Mouse (Mus musculus) thymus, postnatal 25 days (tissue): ENCODE results near the gene Vps4a.
"Not testable (repeated sequence)": the region's sequence is repeated elsewhere in the genome, so short reads cannot be mapped to it uniquely, and the experiment has no call there.

Experiments
- DNase-seq: peaks from one replicate; pipeline ENCODE4 v3.0.0; 2022

Gene Vps4a

DNA sequence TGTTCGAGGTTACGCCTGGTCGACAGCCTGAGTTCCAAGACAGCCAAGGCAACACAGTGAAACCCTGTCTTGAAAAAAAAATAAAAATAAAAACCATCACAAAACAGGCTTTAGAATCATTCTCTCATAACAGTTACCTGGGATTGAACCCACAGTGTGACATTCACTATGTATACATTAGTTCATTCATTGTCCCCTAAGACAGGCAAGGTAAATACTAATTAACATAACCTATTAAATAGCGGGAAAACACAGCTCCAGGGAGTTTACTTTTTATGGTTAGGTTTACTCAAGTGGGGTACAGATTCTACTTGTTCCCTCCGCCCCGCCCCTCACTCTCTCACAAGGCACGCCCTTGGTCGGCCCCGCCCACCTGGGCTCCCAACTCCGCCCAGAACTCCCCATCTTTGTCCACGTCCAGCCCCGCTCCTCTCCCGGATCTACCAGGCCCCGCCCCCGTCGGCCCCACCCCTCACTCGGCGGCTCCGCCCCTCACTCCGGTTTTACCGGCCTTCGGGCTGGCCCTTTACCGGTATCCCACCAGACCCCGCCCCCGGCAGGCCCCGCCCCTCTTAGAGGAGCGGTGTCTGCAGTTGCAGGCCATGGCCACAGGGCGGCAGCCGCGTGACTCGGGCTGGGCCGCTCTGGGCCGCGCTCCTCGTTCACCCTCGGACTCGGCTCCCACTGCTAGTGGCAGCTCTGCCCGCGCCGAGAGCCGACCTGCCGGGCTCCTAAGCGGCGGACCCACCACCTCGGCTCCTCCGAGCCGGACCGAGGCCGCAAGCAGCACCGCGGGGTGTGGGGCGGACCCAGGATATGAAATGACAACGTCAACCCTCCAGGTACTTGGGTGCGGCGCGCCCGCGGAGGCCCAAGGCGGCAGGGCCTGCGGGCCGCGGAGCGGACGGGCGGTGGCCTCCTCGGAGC is at the start of gene Vps4a:
TSS of gene Vps4a (plus strand) at position 573 of the 927 bp plus-strand sequence.
- peak; percentile 98 for DNase-seq

DNA sequence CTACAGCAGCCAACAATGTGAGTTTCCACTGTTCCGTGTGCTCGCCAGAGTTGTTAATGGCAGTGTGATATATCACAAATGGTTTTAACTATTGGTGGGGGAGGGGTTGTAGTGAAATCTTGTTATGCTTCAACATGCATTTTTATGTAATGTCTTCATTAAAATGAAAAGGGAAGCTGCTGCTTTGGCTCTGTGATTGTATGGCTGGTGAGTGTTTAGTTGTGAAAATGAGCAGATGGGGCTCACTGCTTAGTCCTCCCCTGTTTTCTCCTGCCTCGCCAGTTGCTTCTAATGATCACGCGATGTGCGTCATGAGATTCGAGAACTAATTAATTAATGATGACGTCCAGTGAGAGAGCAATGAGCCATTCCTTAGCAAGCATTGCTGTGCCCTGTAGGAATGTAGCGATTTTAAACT is 45.6 kb upstream of the Vps4a start:
- DNase-seq: no peak

GRCm38 (mm10) chr8:106985951-106986350 is 45.1 kb upstream of the Vps4a start:
- DNase-seq: no peak

DNA sequence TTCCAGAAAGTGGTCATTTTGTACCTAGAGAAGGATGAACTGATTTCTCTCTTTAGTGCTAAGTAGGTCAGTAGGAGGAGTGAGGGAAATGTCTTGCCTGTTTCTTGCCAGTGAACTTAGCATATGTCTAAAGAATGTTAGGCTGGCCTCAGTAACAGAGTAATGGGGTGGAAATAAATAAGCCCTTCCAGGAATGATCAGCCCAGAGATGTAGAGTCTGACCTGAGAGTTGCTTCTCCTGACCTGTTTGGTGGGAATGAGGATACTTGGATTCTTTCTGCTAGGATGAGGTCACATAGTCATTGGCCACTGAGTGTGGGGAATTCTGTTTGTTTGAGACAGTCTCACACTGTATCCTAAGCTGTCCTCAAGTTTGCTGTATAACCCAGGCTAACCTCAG is 43.5 kb upstream of the Vps4a start:
- DNase-seq: no peak

DNA sequence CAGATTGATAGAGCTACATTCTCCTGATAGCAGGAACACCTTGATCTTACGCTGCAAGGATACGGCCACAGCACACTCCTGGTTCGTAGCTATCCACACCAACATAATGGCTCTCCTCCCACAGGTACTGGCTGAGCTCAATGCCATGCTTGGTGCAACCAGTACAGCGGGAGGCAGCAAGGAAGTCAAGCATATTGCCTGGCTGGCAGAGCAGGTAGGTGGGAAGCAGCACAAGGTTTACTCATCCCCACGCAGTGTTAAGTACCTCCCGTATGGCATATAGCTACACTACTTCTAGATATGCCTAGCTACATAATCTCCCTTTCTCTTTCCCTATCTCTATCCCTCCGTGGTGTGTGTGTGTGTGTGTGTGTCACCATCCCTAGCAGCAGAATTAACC is 39.6 kb upstream of the Vps4a start:
- DNase-seq: no peak

GRCm38 (mm10) chr8:106996339-106996738 is 34.7 kb upstream of the Vps4a start:
- not testable (repeated sequence) for DNase-seq

GRCm38 (mm10) chr8:106997416-106997815 is 33.6 kb upstream of the Vps4a start:
- DNase-seq: no peak

DNA sequence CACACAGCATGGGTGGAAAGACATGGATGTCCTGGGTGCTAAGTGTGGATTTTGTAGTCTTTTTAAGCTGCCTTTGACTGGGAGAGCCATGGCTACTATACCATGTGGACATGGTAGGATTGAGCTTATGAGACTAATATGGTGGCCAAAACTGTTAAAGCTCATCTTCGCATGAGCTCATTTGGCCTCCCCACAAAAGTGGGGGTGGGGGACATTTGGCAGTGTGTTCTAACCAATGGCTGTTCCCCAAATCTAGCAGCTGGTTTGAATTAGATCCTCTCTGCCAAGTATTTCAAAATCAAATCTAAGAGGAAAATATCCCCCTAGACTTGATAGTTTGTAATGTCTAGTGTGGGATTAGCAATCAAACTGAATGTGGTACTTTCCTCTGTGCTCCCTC is 32.0 kb upstream of the Vps4a start:
- DNase-seq: no peak

- peak; percentile 87 for DNase-seq
Measured at GRCm38 (mm10) chr8:107002532-107002931, 28.5 kb upstream of the Vps4a start.

DNA sequence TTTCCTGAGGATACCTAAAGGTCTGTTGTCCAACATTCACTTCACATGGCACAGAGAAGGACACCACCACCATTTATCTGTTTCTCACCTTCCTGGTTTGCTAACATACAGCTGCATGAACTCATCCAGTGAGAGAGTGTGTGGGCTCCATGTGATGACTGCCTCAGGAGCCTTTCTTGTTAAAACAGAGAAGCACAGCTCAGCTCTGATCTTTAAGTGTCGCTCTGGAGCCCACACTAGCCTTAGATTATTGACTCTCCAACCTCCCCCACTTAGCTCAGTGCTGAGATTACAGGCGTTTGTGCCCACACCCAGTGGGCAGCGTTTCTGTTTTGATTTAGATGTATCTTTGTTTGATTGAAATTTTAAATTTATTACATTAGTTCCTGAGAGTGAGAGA is 23.2 kb upstream of the Vps4a start:
- no peak for DNase-seq

GRCm38 (mm10) chr8:107012666-107013065 is 18.4 kb upstream of the Vps4a start:
- no peak for DNase-seq

DNA sequence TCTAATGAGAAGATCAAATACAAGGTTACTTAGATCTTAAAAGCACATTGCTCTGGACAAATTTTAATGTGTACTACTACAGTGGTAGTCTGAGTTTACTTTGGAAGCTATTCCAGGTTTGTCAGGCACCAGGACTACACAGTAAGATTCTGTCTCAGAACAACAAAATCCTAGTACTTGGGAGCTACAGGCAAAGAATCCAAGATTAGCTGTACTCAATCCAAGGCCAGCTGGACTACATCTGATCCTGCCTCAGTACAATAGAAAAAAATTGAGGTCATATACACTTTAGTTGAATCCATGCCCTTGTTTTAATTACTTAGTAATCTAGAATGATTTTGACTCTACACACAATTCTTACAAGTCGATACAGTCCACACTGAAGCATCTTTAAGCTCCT is 16.1 kb upstream of the Vps4a start:
- no peak for DNase-seq

- DNase-seq: no peak
Measured at GRCm38 (mm10) chr8:107023479-107023878, 7.5 kb upstream of the Vps4a start.

- DNase-seq: no peak
Measured at GRCm38 (mm10) chr8:107029310-107029709, 1.7 kb upstream of the Vps4a start.

- DNase-seq: no peak
Measured at GRCm38 (mm10) chr8:107030058-107030457, 964 bp upstream of the Vps4a start.

GRCm38 (mm10) chr8:107031577-107032090 is 612 bp downstream of the Vps4a start:
- no peak for DNase-seq

- not testable (repeated sequence) for DNase-seq
Measured at GRCm38 (mm10) chr8:107033609-107034008, 2.6 kb downstream of the Vps4a start.

DNA sequence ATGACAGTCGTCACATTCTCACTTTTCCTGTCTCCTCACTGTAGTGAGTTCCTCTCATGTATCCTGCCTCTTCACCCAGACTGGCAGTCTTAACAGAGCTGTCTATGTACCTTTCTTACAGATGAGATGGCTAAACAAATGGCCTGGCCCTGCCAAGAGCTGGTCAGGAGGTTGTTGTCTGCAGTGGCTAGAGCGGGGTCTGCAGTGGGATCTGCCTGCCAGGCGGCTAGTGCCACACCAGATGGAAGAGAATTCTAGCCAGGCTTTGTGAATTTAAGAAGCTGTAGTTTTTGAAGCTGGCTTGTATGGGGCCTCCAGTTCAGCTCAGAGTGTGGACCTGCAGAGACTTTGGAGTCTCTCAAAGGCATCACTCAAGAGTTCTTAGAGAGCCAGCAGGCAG is 4.6 kb downstream of the Vps4a start:
- DNase-seq: no peak

DNA sequence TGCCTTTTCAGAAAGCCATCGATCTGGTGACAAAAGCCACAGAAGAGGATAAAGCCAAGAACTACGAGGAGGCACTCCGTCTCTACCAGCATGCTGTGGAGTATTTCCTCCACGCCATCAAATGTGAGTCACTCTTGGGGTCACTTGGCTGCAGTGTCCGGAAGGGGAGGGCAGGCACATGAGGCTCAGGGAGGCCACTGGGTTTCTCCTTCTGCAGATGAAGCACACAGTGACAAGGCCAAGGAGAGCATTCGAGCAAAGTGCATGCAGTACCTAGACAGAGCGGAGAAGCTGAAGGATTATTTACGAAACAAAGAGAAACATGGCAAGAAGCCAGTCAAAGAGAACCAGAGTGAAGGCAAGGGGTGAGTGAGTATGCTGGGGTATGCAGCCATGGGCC is 5.6 kb downstream of the Vps4a start:
- DNase-seq: no peak

DNA sequence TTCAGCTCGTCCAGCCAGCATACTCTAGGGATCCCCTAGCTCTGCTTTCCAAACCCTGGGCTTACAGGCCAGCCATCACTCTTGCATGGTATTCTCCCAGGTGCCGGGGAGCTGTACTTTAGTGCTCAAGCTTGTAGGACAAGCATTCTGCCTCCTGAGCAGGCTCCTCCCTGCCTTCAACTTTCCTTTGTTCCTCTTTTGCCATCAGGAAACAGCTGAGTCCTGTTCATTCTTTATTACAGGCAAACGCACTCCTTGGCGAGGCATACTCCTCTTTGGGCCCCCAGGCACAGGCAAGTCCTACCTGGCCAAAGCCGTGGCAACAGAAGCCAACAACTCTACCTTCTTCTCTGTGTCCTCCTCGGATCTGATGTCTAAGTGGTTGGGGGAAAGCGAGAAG is 9.6 kb downstream of the Vps4a start:
- DNase-seq: no peak

GRCm38 (mm10) chr8:107045478-107045877 is 14.5 kb downstream of the Vps4a start:
- DNase-seq: no peak

- DNase-seq: no peak
Measured at GRCm38 (mm10) chr8:107046976-107047375, 16.0 kb downstream of the Vps4a start.

DNA sequence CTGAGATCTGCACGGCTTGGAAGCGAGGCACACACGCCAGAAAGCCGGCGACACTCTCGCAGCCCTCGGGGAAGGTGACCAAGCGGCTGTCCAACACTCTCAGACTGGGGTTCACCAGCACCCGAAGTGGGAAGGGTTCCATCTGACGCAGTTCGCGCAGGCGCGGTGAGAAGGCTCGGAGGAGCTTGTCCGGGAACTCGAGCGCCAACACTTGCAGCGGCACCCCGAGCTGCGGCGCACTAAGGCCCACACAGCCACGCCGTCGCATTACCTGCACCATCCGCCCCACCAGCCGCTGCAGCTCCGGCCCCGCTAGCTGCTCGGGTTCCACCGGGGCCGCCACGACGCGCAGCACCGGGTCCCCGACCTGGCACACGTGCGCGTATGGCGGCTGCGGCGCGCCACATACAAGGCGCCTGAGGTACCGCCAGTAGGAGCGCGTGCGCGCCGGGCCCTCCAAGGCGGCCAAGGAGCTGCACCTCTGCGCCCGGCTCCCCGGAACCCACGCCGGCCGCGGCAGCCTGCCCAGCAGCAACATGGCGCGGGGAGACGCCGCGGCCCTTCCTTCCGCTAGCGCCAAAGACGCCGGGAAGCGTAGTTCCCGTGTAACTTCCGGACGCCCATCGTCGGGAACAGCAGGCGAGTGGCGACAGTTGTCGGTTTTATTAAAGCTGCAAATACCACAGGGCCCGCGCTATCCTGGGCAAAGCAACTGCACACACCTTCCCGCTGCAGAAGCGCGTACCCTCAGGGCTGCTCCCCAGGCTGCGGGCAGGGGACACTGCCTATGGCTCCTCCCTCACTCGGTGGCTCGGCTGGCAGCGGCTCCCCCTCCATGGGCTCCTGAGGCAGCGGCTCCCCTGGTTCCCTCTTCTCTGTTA is 17.3 kb downstream of the Vps4a start, which contains the start of gene Pdf:
TSS of gene Pdf (minus strand) at position 554 of the 881 bp plus-strand sequence.
- peak; percentile 81 for DNase-seq
